Mouse (Mus musculus): ENCODE data around the gene Col3a1.

GRCm38 (mm10) chr1:45318241-45318640 is 6.9 kb downstream of the Col3a1 start:
- TF ChIP-seq POLR2A (IDR thresholded peaks at IDR 0.05; ENCODE audit: insufficient read depth, low read length) (no peak), CTCF (IDR thresholded peaks at IDR 0.05; ENCODE audit: low read depth, low read length) (no peak)

All from ES-Bruce4 (cell line).